Mouse (Mus musculus): ENCODE data around the gene Pnldc1. TPM values are rescaled to one million over a fixed set of nuclear protein-coding genes. Genes with fewer than 3 reads are reported as not detected.

The Pnldc1 gene
- 1 to 10 TPM in 1 of 2 experiments, under 1 TPM in 1; 0.29 to 1.1 TPM for total RNA-seq (2023)

GRCm38 (mm10) chr17:12909361-12910280, at the start of gene Pnldc1:
Pnldc1 (minus strand) TSS chr17:12910230.

GRCm38 (mm10) chr17:12940151-12940805, 30.2 kb upstream of the Pnldc1 start, which contains the start of gene Acat3:
Acat3 (minus strand) TSS chr17:12940600.

DNA sequence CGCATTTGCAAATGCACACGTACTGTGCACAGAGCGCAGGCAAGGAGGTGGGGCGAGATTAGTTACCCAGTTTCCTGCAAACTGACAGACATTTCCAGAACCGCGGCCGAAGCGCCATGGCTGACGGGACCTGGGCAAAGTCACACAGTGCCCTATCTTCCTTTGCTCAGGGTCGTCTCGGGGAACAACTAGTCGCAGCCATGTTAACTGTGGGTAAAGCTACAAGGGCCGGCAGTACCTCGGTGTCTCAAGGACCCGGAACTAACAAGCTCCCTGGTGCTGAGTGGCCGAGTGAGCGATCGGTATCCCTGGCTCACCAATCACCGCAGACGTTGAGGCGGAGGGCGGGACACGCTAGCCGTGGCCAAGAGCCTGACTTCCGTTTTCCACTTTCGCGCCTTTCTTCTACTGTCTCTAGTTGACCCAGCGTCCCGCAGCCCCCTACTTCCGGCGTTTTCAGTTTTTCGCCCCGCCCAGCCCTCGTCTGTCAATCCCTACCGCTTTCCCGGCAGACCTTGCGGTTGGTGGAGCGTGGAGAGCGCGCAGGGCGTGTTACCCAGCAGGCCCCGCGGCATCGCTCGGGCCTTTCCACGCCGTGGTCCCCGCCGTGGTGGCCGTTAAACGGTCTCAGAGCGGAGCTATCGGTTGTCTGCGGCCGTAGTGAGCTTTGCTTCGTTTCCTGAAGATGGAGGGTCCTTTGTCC, 6.0 kb upstream of the Pnldc1 start, which contains the start of gene Mrpl18:
Gene Mrpl18, minus strand, starts transcription at position 465 of the 703 bp plus-strand sequence.

DNA sequence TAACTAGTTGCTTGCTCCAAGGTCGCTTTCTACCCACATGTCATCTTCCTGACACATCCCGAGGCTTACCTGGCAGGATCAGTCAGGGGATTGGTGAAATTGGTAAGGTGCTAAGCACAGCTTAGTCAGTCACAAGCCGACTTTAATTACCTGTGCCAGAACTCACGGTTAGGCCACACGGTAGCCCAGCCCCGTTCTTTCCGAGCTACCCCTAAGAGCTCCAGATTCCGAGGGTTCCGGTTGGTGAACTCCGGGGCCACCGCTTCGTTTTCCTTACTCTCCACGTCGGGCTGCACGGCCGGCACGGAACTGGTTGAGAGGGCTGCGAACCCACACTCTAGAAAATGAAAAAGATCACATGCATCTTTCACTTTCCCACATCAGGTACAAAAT, 5.5 kb upstream of the Pnldc1 start, which contains the start of gene Tcp1:
Gene Tcp1, plus strand, starts transcription at position 214 of the 393 bp plus-strand sequence.

GRCm38 (mm10) chr17:12875734-12876133, 34.3 kb downstream of the Pnldc1 start, which contains the start of gene Mrgprh:
Mrgprh (plus strand) TSS chr17:12876034.

DNA sequence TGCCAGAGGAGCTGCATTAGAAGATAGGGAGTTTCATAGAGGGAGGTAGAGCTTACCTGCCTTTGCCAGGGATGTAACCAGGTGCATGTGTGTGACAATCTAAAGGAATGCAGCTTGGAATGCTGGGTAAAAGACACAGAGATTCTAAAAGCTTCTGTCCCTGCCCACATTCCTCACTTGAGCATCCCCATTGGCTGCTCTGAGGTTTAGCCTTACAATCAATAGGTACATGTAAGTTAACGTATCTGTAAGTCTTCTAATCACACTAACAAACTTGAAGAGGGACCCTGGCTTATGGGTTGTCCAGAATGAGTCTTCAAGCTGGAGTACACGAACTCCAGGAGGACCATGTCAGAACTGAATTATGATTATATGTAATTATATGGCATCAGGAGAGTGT, 42.0 kb downstream of the Pnldc1 start, which contains the start of gene Mas1:
Gene Mas1, minus strand, starts transcription at position 101 of the 400 bp plus-strand sequence.

Other genes starting within 250 kb of the Pnldc1 start
- gene Slc22a1, start 234.4 kb downstream of the Pnldc1 start, total RNA-seq (2023), result not detected
- 10 to 100 TPM; 26.3 to 30.7 TPM for gene Igf2r, start 140.6 kb downstream of the Pnldc1 start, total RNA-seq (2023)
- gene Mas1, start 42.1 kb downstream of the Pnldc1 start, total RNA-seq (2023), result not detected
- not detected for gene Mrgprh, start 34.2 kb downstream of the Pnldc1 start, total RNA-seq (2023)
- gene Tcp1, start 5.5 kb upstream of the Pnldc1 start, total RNA-seq (2023), result 100 to 1,000 TPM in 1 of 2 experiments, 10 to 100 TPM in 1; 96.1 to 102 TPM
- gene Mrpl18, start 6.1 kb upstream of the Pnldc1 start, total RNA-seq (2023), result 10 to 100 TPM; 50.2 to 57.0 TPM
- gene Acat3, start 30.4 kb upstream of the Pnldc1 start, total RNA-seq (2023), result under 1 TPM in 1 of 2 experiments, not detected in 1; 0.73 TPM
- 1 to 10 TPM; 8.8 to 9.2 TPM for gene Acat2, start 50.5 kb upstream of the Pnldc1 start, total RNA-seq (2023)
- 10 to 100 TPM; 64.4 to 72.9 TPM for gene Wtap, start 83.9 kb upstream of the Pnldc1 start, total RNA-seq (2023)
- gene Sod2, start 96.6 kb upstream of the Pnldc1 start, total RNA-seq (2023), result 10 to 100 TPM; 44.6 to 60.1 TPM
- gene Gpr31b, start 142.1 kb upstream of the Pnldc1 start, total RNA-seq (2023), result under 1 TPM in 1 of 2 experiments, not detected in 1; 0.90 TPM
- not detected for gene Tcp10b, start 150.9 kb upstream of the Pnldc1 start, total RNA-seq (2023)
- under 1 TPM; 0.15 to 0.44 TPM for gene Unc93a, start 221.6 kb upstream of the Pnldc1 start, total RNA-seq (2023)

Measured in neutrophil, adult 83 days (primary cell).